Mouse (Mus musculus) CD4-positive helper T cell, adult 2 months (primary cell): ENCODE data around the gene Cfl2.
A peak's percentile ranks its signal among the peaks of the same experiment; 100 is the strongest.
"Not testable (repeated sequence)": the region's sequence is repeated elsewhere in the genome, so short reads cannot be mapped to it uniquely, and the experiment has no call there.

Experiments
- DNase-seq: peaks from one replicate; pipeline ENCODE4 v3.0.0-alpha.2; 2012; ENCODE audit warnings: low read depth, missing footprints, low spot score

Cfl2 gene

GRCm38 (mm10) chr12:54862606-54863535 lies at the start of gene Cfl2:
Gene Cfl2, minus strand, starts transcription at chr12:54862877.
- DNase-seq = peak; percentile 84

- DNase-seq = no peak
Observed at GRCm38 (mm10) chr12:54910387-54910786, 47.7 kb upstream of the Cfl2 start.

- not testable (repeated sequence) for DNase-seq
Observed at GRCm38 (mm10) chr12:54892559-54892958, 29.9 kb upstream of the Cfl2 start.

- no peak for DNase-seq
Observed at GRCm38 (mm10) chr12:54890426-54890825, 27.7 kb upstream of the Cfl2 start.

GRCm38 (mm10) chr12:54887580-54888127 lies 25.0 kb upstream of the Cfl2 start:
- DNase-seq = no peak

GRCm38 (mm10) chr12:54879630-54880029 lies 17.0 kb upstream of the Cfl2 start:
- DNase-seq = peak; percentile 82

GRCm38 (mm10) chr12:54879211-54879610 lies 16.5 kb upstream of the Cfl2 start:
- DNase-seq = peak; percentile 15

GRCm38 (mm10) chr12:54877875-54878274 lies 15.2 kb upstream of the Cfl2 start:
- no peak for DNase-seq

- no peak for DNase-seq
Observed at GRCm38 (mm10) chr12:54876879-54877278, 14.2 kb upstream of the Cfl2 start.

GRCm38 (mm10) chr12:54874711-54875110 lies 12.0 kb upstream of the Cfl2 start:
- no peak for DNase-seq

GRCm38 (mm10) chr12:54861991-54862605 lies 579 bp downstream of the Cfl2 start:
- DNase-seq = no peak

- DNase-seq = no peak
Observed at GRCm38 (mm10) chr12:54859531-54859930, 3.1 kb downstream of the Cfl2 start.

GRCm38 (mm10) chr12:54850551-54850950 lies 12.1 kb downstream of the Cfl2 start:
- no peak for DNase-seq

- no peak for DNase-seq
Observed at GRCm38 (mm10) chr12:54844415-54844814, 18.3 kb downstream of the Cfl2 start.

GRCm38 (mm10) chr12:54841576-54841975 lies 21.1 kb downstream of the Cfl2 start:
- no peak for DNase-seq

- DNase-seq = no peak
Observed at GRCm38 (mm10) chr12:54839815-54840214, 22.9 kb downstream of the Cfl2 start.

GRCm38 (mm10) chr12:54838931-54839330 lies 23.7 kb downstream of the Cfl2 start:
- DNase-seq = no peak

- no peak for DNase-seq
Observed at GRCm38 (mm10) chr12:54835608-54836570, 26.8 kb downstream of the Cfl2 start.

GRCm38 (mm10) chr12:54834925-54835447 lies 27.7 kb downstream of the Cfl2 start:
- peak; percentile 36 for DNase-seq

- DNase-seq = no peak
Observed at GRCm38 (mm10) chr12:54833856-54834399, 28.7 kb downstream of the Cfl2 start.

GRCm38 (mm10) chr12:54831927-54832326 lies 30.8 kb downstream of the Cfl2 start:
- DNase-seq = not testable (repeated sequence)
